Mouse (Mus musculus): ENCODE data around the gene Ppp3r2. TPM values are rescaled to one million over a fixed set of nuclear protein-coding genes. Genes with fewer than 3 reads are reported as not detected.

The Ppp3r2 gene
- polyA plus RNA-seq, 1 experiment from 2014 or later = not detected

DNA sequence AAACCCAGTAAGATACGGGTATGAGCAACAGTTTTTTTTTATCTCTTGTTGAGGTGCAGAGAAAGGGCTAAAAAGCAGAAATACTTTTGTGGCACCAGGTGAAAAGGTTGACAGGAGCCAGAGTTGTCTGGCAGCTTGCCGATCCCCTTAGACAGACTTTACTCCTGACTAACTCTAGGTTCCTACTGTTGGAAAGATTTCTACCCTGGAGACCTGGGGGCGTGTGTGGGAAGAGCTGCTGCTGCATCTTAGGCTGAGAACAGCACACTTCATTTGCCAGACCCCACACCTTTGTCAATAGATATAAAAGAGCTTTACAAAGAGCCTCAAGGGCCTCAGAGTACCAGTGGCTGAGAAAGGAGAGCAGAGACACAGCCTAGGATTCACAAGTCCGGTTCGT, 17.0 kb downstream of the Ppp3r2 start:
- Histone ChIP-seq H3K4me3 (ENCODE audit: low read depth, low read length) (no peak overlapping the region), H3K27ac (ENCODE audit: low read depth, low read length) (no peak overlapping the region), H3K36me3 (ENCODE audit: control insufficient read depth, insufficient read depth, low read length) (no peaks in the 10 kb centered on the region), H3K9me3 (ENCODE audit: control insufficient read depth, low read length) (no peaks in the 10 kb centered on the region), H3K9ac (ENCODE audit: low read length) (no peak overlapping the region), H3K4me2 (ENCODE audit: low read depth, low read length, severe bottlenecking) (no peak overlapping the region), H3K4me1 (replicated peaks; ENCODE audit: control insufficient read depth, insufficient read depth, low read length) (no peaks in the 10 kb centered on the region), H3K27me3 (ENCODE audit: control insufficient read depth, insufficient read depth, low read length) (no peaks in the 10 kb centered on the region)
- 84% methylated on average over 5 of the region's 5 CpGs for WGBS
- DNase-seq (ENCODE audit: low spot score) = no peak
- no peak for ATAC-seq (replicated peaks; ENCODE audit: low FRiP score)

DNA sequence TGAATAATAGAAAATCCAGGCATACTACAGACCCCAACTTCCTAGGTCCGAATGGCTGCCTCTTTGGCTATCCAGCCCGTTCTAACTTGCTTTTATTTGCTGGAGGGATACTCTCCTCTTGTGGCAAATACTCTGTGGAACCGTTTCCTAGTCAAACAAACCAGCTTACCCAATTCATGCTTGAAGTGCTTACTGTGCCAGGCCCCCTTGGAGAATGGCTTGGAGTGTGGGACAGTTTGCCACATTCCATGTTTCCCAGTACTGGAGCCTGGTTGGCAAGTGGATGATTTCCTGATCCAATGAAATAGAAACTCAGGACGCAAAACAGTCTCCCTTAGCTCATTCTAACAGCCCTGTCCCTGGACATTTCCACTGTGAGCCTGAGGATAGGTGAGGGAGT, 19.6 kb downstream of the Ppp3r2 start:
- no peak overlapping the region for H3K27ac ChIP-seq (ENCODE audit: low read depth, low read length)
- H3K4me2 ChIP-seq (ENCODE audit: low read depth, low read length, severe bottlenecking) = no peak overlapping the region
- H3K4me1 ChIP-seq (replicated peaks; ENCODE audit: control insufficient read depth, insufficient read depth, low read length) = no peaks in the 10 kb centered on the region
- H3K36me3 ChIP-seq (ENCODE audit: control insufficient read depth, insufficient read depth, low read length) = no peaks in the 10 kb centered on the region
- H3K4me3 ChIP-seq (ENCODE audit: low read depth, low read length) = no peak overlapping the region
- H3K9me3 ChIP-seq (ENCODE audit: control insufficient read depth, low read length) = no peaks in the 10 kb centered on the region
- DNase-seq (ENCODE audit: low spot score) (no peak), ATAC-seq (replicated peaks; ENCODE audit: low FRiP score) (no peak)
- no peak overlapping the region for H3K9ac ChIP-seq (ENCODE audit: low read length)
- 90% methylated on average over 4 of the region's 4 CpGs for WGBS
- no peaks in the 10 kb centered on the region for H3K27me3 ChIP-seq (ENCODE audit: control insufficient read depth, insufficient read depth, low read length)

DNA sequence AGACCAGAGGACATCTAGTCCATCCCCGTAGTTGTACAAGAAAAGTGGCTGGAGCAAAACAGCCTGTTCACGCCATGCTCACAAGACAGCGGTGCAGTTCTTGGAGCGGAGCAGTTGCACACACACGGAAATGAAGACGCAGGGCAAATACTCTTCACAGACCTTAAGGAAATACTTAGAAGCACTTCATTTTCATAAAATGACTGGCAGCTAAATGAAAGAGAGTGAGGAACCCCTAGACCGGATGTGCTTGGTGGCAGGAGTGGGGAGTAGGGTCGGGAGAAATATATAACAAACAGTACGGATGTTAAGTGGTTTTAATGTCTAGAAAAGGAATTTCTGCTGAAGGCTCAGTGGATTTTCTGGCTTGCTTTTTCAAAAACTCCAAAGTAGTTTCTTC, 20.2 kb downstream of the Ppp3r2 start:
- Histone ChIP-seq H3K4me2 (ENCODE audit: low read depth, low read length, severe bottlenecking) (no peak overlapping the region), H3K9me3 (ENCODE audit: control insufficient read depth, low read length) (no peaks in the 10 kb centered on the region), H3K4me3 (ENCODE audit: low read depth, low read length) (no peak overlapping the region), H3K9ac (ENCODE audit: low read length) (no peak overlapping the region), H3K27ac (ENCODE audit: low read depth, low read length) (no peak overlapping the region), H3K36me3 (ENCODE audit: control insufficient read depth, insufficient read depth, low read length) (no peaks in the 10 kb centered on the region; the same call in 1 of the 2 replicates), H3K4me1 (replicated peaks; ENCODE audit: control insufficient read depth, insufficient read depth, low read length) (no peaks in the 10 kb centered on the region), H3K27me3 (ENCODE audit: control insufficient read depth, insufficient read depth, low read length) (no peaks in the 10 kb centered on the region)
- DNase-seq (ENCODE audit: low spot score) (no peak), ATAC-seq (replicated peaks; ENCODE audit: low FRiP score) (no peak)
- 93% methylated on average over 9 of the region's 9 CpGs for WGBS

DNA sequence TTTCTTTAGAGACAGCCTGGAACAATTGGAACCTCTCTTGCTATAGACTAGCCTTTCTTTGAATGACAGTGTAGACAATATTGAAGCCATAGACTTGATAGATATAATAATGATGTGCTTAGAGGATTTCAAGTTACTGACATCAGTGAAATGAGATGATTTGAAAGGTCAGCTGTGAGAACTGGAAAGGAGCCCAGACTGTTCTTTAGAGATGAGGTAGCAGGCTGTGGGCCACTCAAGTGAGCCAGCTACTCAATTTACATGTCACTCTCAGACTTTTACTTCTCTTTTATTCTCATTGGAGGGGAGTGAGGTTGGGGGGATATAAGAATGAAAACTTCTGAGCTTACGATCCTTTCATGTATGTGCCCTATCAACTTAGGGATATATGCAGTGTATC, 22.4 kb downstream of the Ppp3r2 start:
- Histone ChIP-seq H3K36me3 (ENCODE audit: control insufficient read depth, insufficient read depth, low read length) (no peaks in the 10 kb centered on the region; the same call in 1 of the 2 replicates), H3K4me3 (ENCODE audit: low read depth, low read length) (no peak overlapping the region), H3K4me1 (replicated peaks; ENCODE audit: control insufficient read depth, insufficient read depth, low read length) (no peaks in the 10 kb centered on the region), H3K9ac (ENCODE audit: low read length) (no peak overlapping the region), H3K27ac (ENCODE audit: low read depth, low read length) (no peak overlapping the region), H3K9me3 (ENCODE audit: control insufficient read depth, low read length) (no peaks in the 10 kb centered on the region), H3K27me3 (ENCODE audit: control insufficient read depth, insufficient read depth, low read length) (no peaks in the 10 kb centered on the region), H3K4me2 (ENCODE audit: low read depth, low read length, severe bottlenecking) (no peak overlapping the region)
- WGBS = 96% methylated on average over 1 of the region's 1 CpGs
- ATAC-seq (replicated peaks; ENCODE audit: low FRiP score) (no peak), DNase-seq (ENCODE audit: low spot score) (no peak)

DNA sequence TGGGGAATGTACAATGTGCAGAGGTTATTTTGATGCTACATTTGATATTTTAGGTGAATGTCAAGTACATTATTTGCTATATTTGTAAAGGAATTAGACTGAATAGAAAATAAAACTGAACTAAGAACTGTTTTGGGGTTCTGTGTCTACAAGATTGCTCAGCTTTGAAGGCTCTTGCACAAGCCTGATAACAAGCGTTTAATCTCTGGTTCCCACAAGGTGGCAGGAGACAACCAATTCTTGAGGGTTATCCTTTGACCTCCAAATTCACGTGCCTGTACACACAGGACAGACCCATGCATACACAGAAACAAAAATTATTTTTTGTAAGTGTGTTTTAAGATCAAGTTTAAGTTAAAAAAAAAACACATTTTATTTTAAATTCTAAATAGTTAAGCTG, 41.9 kb downstream of the Ppp3r2 start:
- Histone ChIP-seq H3K9ac (ENCODE audit: low read length) (no peak overlapping the region), H3K4me3 (ENCODE audit: low read depth, low read length) (no peak overlapping the region), H3K27me3 (ENCODE audit: control insufficient read depth, insufficient read depth, low read length) (no peaks in the 10 kb centered on the region), H3K9me3 (ENCODE audit: control insufficient read depth, low read length) (no peaks in the 10 kb centered on the region), H3K36me3 (ENCODE audit: control insufficient read depth, insufficient read depth, low read length) (peaks cover 6% of the 10 kb centered on the region; the same call in 1 of the 2 replicates), H3K27ac (ENCODE audit: low read depth, low read length) (no peak overlapping the region), H3K4me1 (replicated peaks; ENCODE audit: control insufficient read depth, insufficient read depth, low read length) (no peaks in the 10 kb centered on the region), H3K4me2 (ENCODE audit: low read depth, low read length, severe bottlenecking) (no peak overlapping the region)
- 83% methylated on average over 2 of the region's 2 CpGs for WGBS
- ATAC-seq (replicated peaks; ENCODE audit: low FRiP score) (no peak), DNase-seq (ENCODE audit: low spot score) (no peak)

DNA sequence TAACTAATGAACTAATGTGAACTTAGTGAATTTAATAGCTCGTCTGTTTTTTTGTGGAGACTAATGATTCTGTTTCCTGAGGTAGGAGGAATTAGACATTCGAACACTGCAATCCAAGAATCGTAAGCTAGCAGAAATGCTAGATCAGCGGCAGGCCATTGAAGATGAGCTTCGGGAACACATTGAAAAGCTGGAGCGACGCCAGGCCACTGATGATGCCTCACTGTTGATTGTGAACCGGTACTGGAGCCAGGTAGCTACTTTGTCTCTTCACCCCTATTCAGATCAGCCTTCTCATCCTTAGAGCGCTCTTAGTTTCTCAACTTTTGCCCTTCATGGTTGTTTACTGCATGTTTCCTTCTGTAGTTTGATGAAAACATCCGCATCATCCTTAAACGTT, 44.0 kb downstream of the Ppp3r2 start:
- DNase-seq (ENCODE audit: low spot score) = no peak
- no peak overlapping the region for H3K9ac ChIP-seq (ENCODE audit: low read length)
- H3K4me3 ChIP-seq (ENCODE audit: low read depth, low read length) = no peak overlapping the region
- 94% methylated on average over 11 of the region's 11 CpGs for WGBS
- peaks cover 6% of the 10 kb centered on the region; the same call in 1 of the 2 replicates for H3K36me3 ChIP-seq (ENCODE audit: control insufficient read depth, insufficient read depth, low read length)
- H3K4me2 ChIP-seq (ENCODE audit: low read depth, low read length, severe bottlenecking) = no peak overlapping the region
- ATAC-seq (replicated peaks; ENCODE audit: low FRiP score) = no peak
- no peaks in the 10 kb centered on the region for H3K9me3 ChIP-seq (ENCODE audit: control insufficient read depth, low read length)
- H3K4me1 ChIP-seq (replicated peaks; ENCODE audit: control insufficient read depth, insufficient read depth, low read length) = no peaks in the 10 kb centered on the region; the same call in 1 of the 2 replicates
- H3K27ac ChIP-seq (ENCODE audit: low read depth, low read length) = no peak overlapping the region
- H3K27me3 ChIP-seq (ENCODE audit: control insufficient read depth, insufficient read depth, low read length) = no peaks in the 10 kb centered on the region

DNA sequence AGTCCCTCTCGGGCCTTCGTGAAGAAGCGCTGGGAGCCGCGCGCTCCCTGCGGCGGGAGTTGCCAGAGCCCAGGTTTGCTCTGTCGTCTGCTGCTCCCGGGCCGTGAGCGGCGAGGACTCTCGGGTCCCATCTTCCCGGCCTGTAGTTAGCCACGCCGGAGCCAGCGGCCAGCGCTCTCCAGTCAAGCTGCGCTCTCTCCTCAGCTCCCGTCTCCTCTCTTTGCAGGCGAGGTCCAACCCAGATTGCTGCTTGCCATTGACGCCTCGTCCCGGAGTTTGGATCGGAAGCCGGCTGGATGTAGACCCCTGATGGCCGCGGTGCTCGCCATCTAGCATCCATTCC, 49.7 kb downstream of the Ppp3r2 start:
- no peaks in the 10 kb centered on the region for H3K27me3 ChIP-seq (ENCODE audit: control insufficient read depth, insufficient read depth, low read length)
- H3K4me2 ChIP-seq (ENCODE audit: low read depth, low read length, severe bottlenecking) = peak overlapping the region; percentile 72
- peak overlapping the region; percentile 72 for H3K4me3 ChIP-seq (ENCODE audit: low read depth, low read length)
- DNase-seq (ENCODE audit: low spot score) (no peak), ATAC-seq (replicated peaks; ENCODE audit: low FRiP score) (no peak)
- no peaks in the 10 kb centered on the region; the same call in 1 of the 2 replicates for H3K4me1 ChIP-seq (replicated peaks; ENCODE audit: control insufficient read depth, insufficient read depth, low read length)
- no peaks in the 10 kb centered on the region; the same call in 1 of the 2 replicates for H3K36me3 ChIP-seq (ENCODE audit: control insufficient read depth, insufficient read depth, low read length)
- peak overlapping the region; percentile 67 for H3K27ac ChIP-seq (ENCODE audit: low read depth, low read length)
- under 1% methylated on average over 29 of the region's 30 CpGs for WGBS
- no peaks in the 10 kb centered on the region for H3K9me3 ChIP-seq (ENCODE audit: control insufficient read depth, low read length)
- peak overlapping the region; percentile 81 for H3K9ac ChIP-seq (ENCODE audit: low read length)

DNA sequence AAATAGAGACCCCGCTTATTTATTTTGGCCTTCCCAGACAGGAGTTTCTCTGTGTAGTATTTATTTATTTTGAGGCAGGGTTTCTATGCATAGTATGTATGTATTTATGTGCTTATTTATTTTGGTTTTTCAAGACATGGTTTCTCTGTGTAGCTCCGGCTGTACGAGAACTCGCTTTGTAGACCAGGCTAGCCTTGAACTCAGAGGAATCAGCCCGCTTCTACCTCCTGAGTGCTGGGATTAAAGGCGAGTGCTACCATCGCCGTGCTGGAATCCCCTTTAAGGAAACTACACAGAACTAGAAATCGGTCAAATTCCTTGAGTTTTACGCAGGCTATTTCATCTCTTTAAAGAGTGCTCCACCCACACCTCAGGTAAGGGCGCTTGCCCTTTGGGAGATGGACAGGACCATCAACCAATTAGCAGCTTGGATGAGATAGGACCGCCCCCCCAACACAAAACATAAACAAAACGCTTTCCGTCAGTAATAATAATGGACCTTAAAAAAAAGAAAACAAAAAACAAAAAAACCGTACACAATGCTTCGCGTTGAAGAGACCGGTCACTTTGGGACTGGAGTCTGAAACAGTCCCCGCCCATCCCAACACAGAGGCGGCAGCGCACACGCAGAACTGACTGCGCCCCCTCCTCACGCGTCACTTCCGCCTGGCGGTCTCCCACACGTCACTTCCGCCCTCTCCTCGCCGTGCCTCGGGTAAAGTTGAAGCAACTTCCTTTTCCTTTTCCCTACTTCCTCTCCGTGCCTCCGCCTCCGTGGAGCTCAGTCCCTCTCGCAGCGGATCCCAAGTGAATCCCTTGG, 50.3 kb downstream of the Ppp3r2 start, which contains the start of gene Rnf20:
Gene Rnf20, plus strand, starts transcription at position 688 of the 820 bp plus-strand sequence.
- Histone ChIP-seq H3K27ac (ENCODE audit: low read depth, low read length) (peak within 1 kb of the TSS; percentile 67), H3K4me3 (ENCODE audit: low read depth, low read length) (peak within 1 kb of the TSS; percentile 72), H3K9ac (ENCODE audit: low read length) (peak within 1 kb of the TSS; percentile 81), H3K36me3 (ENCODE audit: control insufficient read depth, insufficient read depth, low read length) (no peaks in the 10 kb centered on the region; the same call in 1 of the 2 replicates), H3K4me2 (ENCODE audit: low read depth, low read length, severe bottlenecking) (peak within 1 kb of the TSS; percentile 72), H3K9me3 (ENCODE audit: control insufficient read depth, low read length) (no peaks in the 10 kb centered on the region), H3K4me1 (replicated peaks; ENCODE audit: control insufficient read depth, insufficient read depth, low read length) (no peaks in the 10 kb centered on the region; the same call in 1 of the 2 replicates), H3K27me3 (ENCODE audit: control insufficient read depth, insufficient read depth, low read length) (no peaks in the 10 kb centered on the region)
- WGBS = 4% methylated on average over 37 of the region's 37 CpGs
- DNase-seq (ENCODE audit: low spot score) (peak; percentile 96), ATAC-seq (replicated peaks; ENCODE audit: low FRiP score) (peak; percentile 98)

DNA sequence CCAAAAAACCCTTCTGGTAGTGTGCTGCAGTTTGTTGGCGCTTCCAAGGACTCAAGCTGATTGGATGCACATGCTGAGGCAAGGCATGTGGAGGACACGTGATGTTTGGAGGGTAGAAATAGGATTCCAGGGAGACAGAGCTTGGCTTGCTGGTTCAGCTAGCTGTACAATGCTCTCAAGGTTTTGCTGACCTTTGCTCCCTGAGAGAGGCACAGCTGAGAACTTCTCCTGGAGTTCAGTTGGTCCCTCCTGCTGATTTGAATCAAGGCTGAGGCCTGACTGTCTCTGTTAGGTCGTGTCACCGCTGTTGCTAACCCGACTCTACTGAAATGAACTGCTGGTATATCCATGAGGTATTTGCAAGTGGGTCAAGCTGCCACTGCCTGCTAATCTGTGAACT, 52.9 kb downstream of the Ppp3r2 start:
- H3K4me3 ChIP-seq (ENCODE audit: low read depth, low read length) = no peak overlapping the region
- no peak overlapping the region for H3K27ac ChIP-seq (ENCODE audit: low read depth, low read length)
- H3K36me3 ChIP-seq (ENCODE audit: control insufficient read depth, insufficient read depth, low read length) = no peaks in the 10 kb centered on the region
- no peaks in the 10 kb centered on the region; the same call in 1 of the 2 replicates for H3K4me1 ChIP-seq (replicated peaks; ENCODE audit: control insufficient read depth, insufficient read depth, low read length)
- DNase-seq (ENCODE audit: low spot score) (no peak), ATAC-seq (replicated peaks; ENCODE audit: low FRiP score) (no peak)
- H3K9me3 ChIP-seq (ENCODE audit: control insufficient read depth, low read length) = no peaks in the 10 kb centered on the region
- H3K9ac ChIP-seq (ENCODE audit: low read length) = no peak overlapping the region
- 74% methylated on average over 5 of the region's 5 CpGs for WGBS
- H3K27me3 ChIP-seq (ENCODE audit: control insufficient read depth, insufficient read depth, low read length) = no peaks in the 10 kb centered on the region
- H3K4me2 ChIP-seq (ENCODE audit: low read depth, low read length, severe bottlenecking) = no peak overlapping the region
